Mouse (Mus musculus) heart, embryonic 12.5 days (tissue): ENCODE measurements around the gene Nrp2. TPM values are rescaled to one million over a fixed set of nuclear protein-coding genes. Genes with fewer than 3 reads are reported as not detected.

Experiments
- ATAC-seq: fragments of 200-750 bp; cut with Nextera tagmentation; 2 replicates; pipeline ENCODE4 v1.8.0; 2017; ENCODE audit warnings: moderate TSS enrichment, moderate library complexity; ENCODE audit not compliant: insufficient number of reproducible peaks, low FRiP score
- H3K27ac ChIP-seq: fragments of 300-500 bp; sonication (generic); 2 replicates; pipeline ENCODE4 v1.5.1; 2016; ENCODE audit warnings: mild to moderate bottlenecking, moderate library complexity; ENCODE audit not compliant: poor library complexity, severe bottlenecking
- H3K27me3 ChIP-seq: fragments of 300-500 bp; sonication (generic); replicated peaks from 2 replicates; pipeline ENCODE4 v1.6.1; 2016; ENCODE audit warnings: mild to moderate bottlenecking, moderate library complexity
- H3K36me3 ChIP-seq: fragments of 300-500 bp; sonication (generic); 2 replicates; pipeline ENCODE4 v1.6.1; 2016; ENCODE audit warnings: mild to moderate bottlenecking, moderate library complexity
- H3K4me1 ChIP-seq: fragments of 300-500 bp; sonication (generic); replicated peaks from 2 replicates; pipeline ENCODE4 v1.6.1; 2016; ENCODE audit warnings: mild to moderate bottlenecking
- H3K4me2 ChIP-seq: fragments of 300-500 bp; sonication (generic); 2 replicates; pipeline ENCODE4 v1.6.1; 2016; ENCODE audit warnings: mild to moderate bottlenecking, moderate library complexity
- H3K4me3 ChIP-seq: fragments of 300-500 bp; sonication (generic); 2 replicates; pipeline ENCODE4 v1.5.1; 2016; ENCODE audit warnings: mild to moderate bottlenecking
- H3K9ac ChIP-seq: fragments of 300-500 bp; sonication (generic); 2 replicates; pipeline ENCODE4 v1.6.1; 2016; ENCODE audit warnings: mild to moderate bottlenecking, moderate library complexity
- H3K9me3 ChIP-seq: fragments of 300-500 bp; sonication (generic); replicated peaks from 2 replicates; pipeline ENCODE4 v1.6.1; 2016; ENCODE audit warnings: mild to moderate bottlenecking, moderate library complexity
- WGBS: fragments of 180-500 bp; shearing (Covaris S2); methylation state at CpG from one replicate; pipeline ENCODE4 v1.1.7; 2016; 5-methylcytosine and 5-hydroxymethylcytosine counted together
- polyA plus RNA-seq: library from polyadenylated mRNA; unstranded; fragments of >200 nt; fragmentation: Nextera tagmentation; extraction: Ambion mirVana; gene quantifications from 2 replicates; pipeline ENCODE4 v1.2.1, GENCODE M21; 2016

Gene Nrp2
- polyA plus RNA-seq, 1 experiment from 2014 or later: 6.2 TPM

GRCm38 (mm10) chr1:62742092-62742491, 39.0 kb downstream of the Nrp2 start:
- Histone ChIP-seq H3K4me3 (no peak overlapping the region), H3K27me3 (no peaks in the 10 kb centered on the region), H3K27ac (no peak overlapping the region), H3K4me1 (0 out of 2 replicates have a peak, but pooled peaks cover 2% of the 10 kb centered on the region), H3K4me2 (no peak overlapping the region), H3K36me3 (0 out of 2 replicates have a peak, but pooled peaks cover 3% of the 10 kb centered on the region), H3K9ac (no peak overlapping the region), H3K9me3 (no peaks in the 10 kb centered on the region)
- WGBS: 54% methylated on average over 3 of the region's 3 CpGs
- ATAC-seq: no peak

GRCm38 (mm10) chr1:62743064-62743694, 40.1 kb downstream of the Nrp2 start:
- Histone ChIP-seq H3K27ac (no peak overlapping the region), H3K9ac (no peak overlapping the region), H3K4me3 (no peak overlapping the region), H3K27me3 (no peaks in the 10 kb centered on the region), H3K9me3 (no peaks in the 10 kb centered on the region), H3K4me1 (peaks cover 11% of the 10 kb centered on the region), H3K36me3 (0 out of 2 replicates have a peak, but pooled peaks cover 3% of the 10 kb centered on the region), H3K4me2 (no peak overlapping the region)
- ATAC-seq: no peak
- 39% methylated on average over 8 of the region's 8 CpGs for WGBS

GRCm38 (mm10) chr1:62745889-62746288, 42.8 kb downstream of the Nrp2 start:
- Histone ChIP-seq H3K9me3 (no peaks in the 10 kb centered on the region), H3K9ac (no peak overlapping the region), H3K27ac (no peak overlapping the region), H3K36me3 (0 out of 2 replicates have a peak, but pooled peaks cover 3% of the 10 kb centered on the region), H3K4me2 (no peak overlapping the region), H3K4me3 (no peak overlapping the region), H3K27me3 (no peaks in the 10 kb centered on the region), H3K4me1 (peaks cover 16% of the 10 kb centered on the region)
- 83% methylated on average over 8 of the region's 8 CpGs for WGBS
- ATAC-seq: no peak

- H3K27ac ChIP-seq: no peak overlapping the region
- H3K27me3 ChIP-seq: no peaks in the 10 kb centered on the region
- H3K9ac ChIP-seq: no peak overlapping the region
- H3K4me3 ChIP-seq: no peak overlapping the region
- H3K4me1 ChIP-seq: peaks cover 30% of the 10 kb centered on the region
- 44% methylated on average over 10 of the region's 10 CpGs for WGBS
- 0 out of 2 replicates have a peak, but pooled peaks cover 3% of the 10 kb centered on the region for H3K36me3 ChIP-seq
- no peak for ATAC-seq
- H3K9me3 ChIP-seq: no peaks in the 10 kb centered on the region
- H3K4me2 ChIP-seq: no peak overlapping the region
These were observed 44.5 kb downstream of the Nrp2 start for GRCm38 (mm10) chr1:62747421-62748111.

- Histone ChIP-seq H3K4me2 (no peak overlapping the region), H3K9ac (no peak overlapping the region), H3K36me3 (0 out of 2 replicates have a peak, but pooled peaks cover 3% of the 10 kb centered on the region), H3K4me1 (peaks cover 30% of the 10 kb centered on the region), H3K4me3 (no peak overlapping the region), H3K9me3 (no peaks in the 10 kb centered on the region), H3K27me3 (no peaks in the 10 kb centered on the region), H3K27ac (no peak overlapping the region)
- WGBS: 89% methylated on average over 3 of the region's 3 CpGs
- no peak for ATAC-seq
These were observed 45.3 kb downstream of the Nrp2 start for GRCm38 (mm10) chr1:62748361-62748760.

GRCm38 (mm10) chr1:62749716-62750115, 46.6 kb downstream of the Nrp2 start:
- Histone ChIP-seq H3K27me3 (no peaks in the 10 kb centered on the region), H3K4me2 (no peak overlapping the region), H3K4me3 (no peak overlapping the region), H3K4me1 (peaks cover 30% of the 10 kb centered on the region), H3K9ac (no peak overlapping the region), H3K36me3 (0 out of 2 replicates have a peak, but pooled peaks cover 3% of the 10 kb centered on the region), H3K27ac (no peak overlapping the region), H3K9me3 (no peaks in the 10 kb centered on the region)
- WGBS: 87% methylated on average over 14 of the region's 14 CpGs
- ATAC-seq: no peak

GRCm38 (mm10) chr1:62750408-62751008, 47.4 kb downstream of the Nrp2 start:
- no peaks in the 10 kb centered on the region for H3K27me3 ChIP-seq
- 71% methylated on average over 5 of the region's 5 CpGs for WGBS
- no peak for ATAC-seq
- no peaks in the 10 kb centered on the region for H3K36me3 ChIP-seq
- no peak overlapping the region for H3K9ac ChIP-seq
- H3K4me2 ChIP-seq: no peak overlapping the region
- no peak overlapping the region for H3K4me3 ChIP-seq
- H3K27ac ChIP-seq: no peak overlapping the region
- no peaks in the 10 kb centered on the region for H3K9me3 ChIP-seq
- peaks cover 30% of the 10 kb centered on the region for H3K4me1 ChIP-seq

- no peak overlapping the region for H3K27ac ChIP-seq
These were observed 48.2 kb downstream of the Nrp2 start for GRCm38 (mm10) chr1:62751011-62752006.

GRCm38 (mm10) chr1:62752055-62752454, 49.0 kb downstream of the Nrp2 start:
- no peaks in the 10 kb centered on the region for H3K9me3 ChIP-seq
- H3K9ac ChIP-seq: no peak overlapping the region
- ATAC-seq: no peak
- peaks cover 28% of the 10 kb centered on the region for H3K4me1 ChIP-seq
- no peaks in the 10 kb centered on the region for H3K27me3 ChIP-seq
- H3K4me2 ChIP-seq: no peak overlapping the region
- WGBS: 83% methylated on average over 8 of the region's 8 CpGs
- H3K4me3 ChIP-seq: no peak overlapping the region
- H3K36me3 ChIP-seq: no peaks in the 10 kb centered on the region
- no peak overlapping the region for H3K27ac ChIP-seq

More at GRCm38 (mm10) chr1:62751011-62752006, 48.2 kb downstream of the Nrp2 start:
- Histone ChIP-seq H3K9me3 (no peaks in the 10 kb centered on the region), H3K4me2 (peak overlapping the region; percentile 5; the same call in 1 of the 2 replicates), H3K27me3 (no peaks in the 10 kb centered on the region), H3K36me3 (no peaks in the 10 kb centered on the region), H3K9ac (no peak overlapping the region), H3K4me1 (peaks cover 30% of the 10 kb centered on the region), H3K4me3 (no peak overlapping the region)
- peak; percentile 29; the same call in 1 of the 2 replicates for ATAC-seq
- WGBS: 47% methylated on average over 15 of the region's 15 CpGs

- no peaks in the 10 kb centered on the region for H3K27me3 ChIP-seq
- no peaks in the 10 kb centered on the region for H3K9me3 ChIP-seq
- H3K4me1 ChIP-seq: peaks cover 21% of the 10 kb centered on the region
- H3K27ac ChIP-seq: no peak overlapping the region
- no peak overlapping the region for H3K9ac ChIP-seq
- H3K4me2 ChIP-seq: no peak overlapping the region
- H3K4me3 ChIP-seq: no peak overlapping the region
- H3K36me3 ChIP-seq: no peaks in the 10 kb centered on the region
- 79% methylated on average over 7 of the region's 7 CpGs for WGBS
- ATAC-seq: no peak
These were observed 49.7 kb downstream of the Nrp2 start for GRCm38 (mm10) chr1:62752661-62753333.
